Mouse (Mus musculus) hindbrain, embryonic 13.5 days (tissue): Measurements from ENCODE around the gene Zfp644. TPM values are rescaled to one million over a fixed set of nuclear protein-coding genes. Genes with fewer than 3 reads are reported as not detected.

Source experiments
- ATAC-seq: fragments of 200-750 bp; cut with Nextera tagmentation; 2 replicates; pipeline ENCODE4 v1.8.0; 2017; ENCODE audit warnings: moderate TSS enrichment; ENCODE audit not compliant: low FRiP score
- H3K27ac ChIP-seq: fragments of 300-500 bp; sonication (generic); 2 replicates; pipeline ENCODE4 v1.5.1; 2015; ENCODE audit warnings: inconsistent platforms, mild to moderate bottlenecking, moderate library complexity
- H3K27me3 ChIP-seq: fragments of 300-500 bp; sonication (generic); 2 replicates; pipeline ENCODE4 v1.6.1; 2015; ENCODE audit warnings: mild to moderate bottlenecking, inconsistent platforms
- H3K36me3 ChIP-seq: fragments of 300-500 bp; sonication (generic); 2 replicates; pipeline ENCODE4 v1.6.1; 2015; ENCODE audit warnings: mild to moderate bottlenecking, inconsistent platforms
- H3K4me1 ChIP-seq: fragments of 300-500 bp; sonication (generic); replicated peaks from 2 replicates; pipeline ENCODE4 v1.6.1; 2015; ENCODE audit warnings: inconsistent platforms
- H3K4me2 ChIP-seq: fragments of 300-500 bp; sonication (generic); 2 replicates; pipeline ENCODE4 v1.6.1; 2015; ENCODE audit warnings: inconsistent platforms, mild to moderate bottlenecking, moderate library complexity
- H3K4me3 ChIP-seq: fragments of 300-500 bp; sonication (generic); 2 replicates; pipeline ENCODE4 v1.5.1; 2015; ENCODE audit warnings: mild to moderate bottlenecking, inconsistent platforms
- H3K9ac ChIP-seq: fragments of 300-500 bp; sonication (generic); 2 replicates; pipeline ENCODE4 v1.6.1; 2015; ENCODE audit warnings: mild to moderate bottlenecking, inconsistent platforms
- H3K9me3 ChIP-seq: fragments of 300-500 bp; sonication (generic); 2 replicates; pipeline ENCODE4 v1.6.1; 2016; ENCODE audit warnings: inconsistent platforms
- WGBS: fragments of 180-500 bp; shearing (Covaris S2); methylation state at CpG from one replicate; pipeline ENCODE4 v1.1.7; 2015; 5-methylcytosine and 5-hydroxymethylcytosine counted together
- polyA plus RNA-seq: library from polyadenylated mRNA; unstranded; fragments of >200 nt; fragmentation: Nextera tagmentation; extraction: Ambion mirVana; gene quantifications from 2 replicates; pipeline ENCODE4 v1.2.1, GENCODE M21; 2015

Zfp644 gene
- polyA plus RNA-seq = 75.5 and 82.1 TPM in 2 replicates

- 2% methylated on average over 71 of the region's 71 CpGs for WGBS
- Histone ChIP-seq H3K36me3 (no peaks in the 10 kb centered on the region), H3K27ac (peak within 1 kb of the TSS; percentile 99), H3K27me3 (no peaks in the 10 kb centered on the region), H3K9me3 (no peaks in the 10 kb centered on the region), H3K4me2 (peak within 1 kb of the TSS; percentile 82), H3K4me1 (peaks cover 37% of the 10 kb centered on the region), H3K9ac (peak within 1 kb of the TSS; percentile 93), H3K4me3 (peak within 1 kb of the TSS; percentile 84)
- peak; percentile 98 for ATAC-seq
Measured at GRCm38 (mm10) chr5:106696396-106697337, at the start of gene Zfp644. Zfp644 (minus strand) TSS chr5:106697287.

GRCm38 (mm10) chr5:106739716-106740115 lies 42.6 kb upstream of the Zfp644 start:
- no peaks in the 10 kb centered on the region for H3K4me1 ChIP-seq
- no peak for ATAC-seq
- no peak overlapping the region for H3K4me2 ChIP-seq
- H3K9me3 ChIP-seq = no peaks in the 10 kb centered on the region
- no peaks in the 10 kb centered on the region for H3K36me3 ChIP-seq
- H3K9ac ChIP-seq = no peak overlapping the region
- H3K4me3 ChIP-seq = no peak overlapping the region
- H3K27ac ChIP-seq = no peak overlapping the region
- H3K27me3 ChIP-seq = no peaks in the 10 kb centered on the region
- WGBS = 20% methylated on average over 6 of the region's 6 CpGs

- no peak for ATAC-seq
- Histone ChIP-seq H3K9ac (no peak overlapping the region), H3K9me3 (no peaks in the 10 kb centered on the region), H3K27ac (no peak overlapping the region), H3K4me1 (no peaks in the 10 kb centered on the region), H3K4me2 (no peak overlapping the region), H3K36me3 (no peaks in the 10 kb centered on the region), H3K27me3 (no peaks in the 10 kb centered on the region), H3K4me3 (no peak overlapping the region)
- 92% methylated on average over 3 of the region's 3 CpGs for WGBS
Measured at GRCm38 (mm10) chr5:106723487-106723886, 26.4 kb upstream of the Zfp644 start.

- Histone ChIP-seq H3K4me3 (no peak overlapping the region), H3K4me2 (no peak overlapping the region), H3K9me3 (no peaks in the 10 kb centered on the region), H3K36me3 (no peaks in the 10 kb centered on the region), H3K27ac (no peak overlapping the region), H3K27me3 (no peaks in the 10 kb centered on the region), H3K4me1 (no peaks in the 10 kb centered on the region), H3K9ac (no peak overlapping the region)
- WGBS = 82% methylated on average over 5 of the region's 5 CpGs
- ATAC-seq = no peak
Measured at GRCm38 (mm10) chr5:106722771-106723170, 25.7 kb upstream of the Zfp644 start.

GRCm38 (mm10) chr5:106711870-106712277 lies 14.8 kb upstream of the Zfp644 start:
- Histone ChIP-seq H3K4me2 (no peak overlapping the region), H3K36me3 (no peaks in the 10 kb centered on the region), H3K4me3 (no peak overlapping the region), H3K9me3 (no peaks in the 10 kb centered on the region), H3K27ac (no peak overlapping the region), H3K4me1 (peaks cover 8% of the 10 kb centered on the region), H3K9ac (no peak overlapping the region), H3K27me3 (no peaks in the 10 kb centered on the region)
- 22% methylated on average over 3 of the region's 3 CpGs for WGBS
- no peak for ATAC-seq

GRCm38 (mm10) chr5:106711220-106711726 lies 14.2 kb upstream of the Zfp644 start:
- Histone ChIP-seq H3K4me3 (no peak overlapping the region), H3K27ac (no peak overlapping the region), H3K27me3 (no peaks in the 10 kb centered on the region), H3K4me2 (no peak overlapping the region), H3K9ac (no peak overlapping the region), H3K9me3 (no peaks in the 10 kb centered on the region), H3K36me3 (no peaks in the 10 kb centered on the region), H3K4me1 (peaks cover 8% of the 10 kb centered on the region)
- 83% methylated on average over 5 of the region's 5 CpGs for WGBS
- ATAC-seq = no peak

- Histone ChIP-seq H3K9me3 (no peaks in the 10 kb centered on the region), H3K27ac (no peak overlapping the region), H3K9ac (no peak overlapping the region), H3K4me3 (no peak overlapping the region), H3K27me3 (no peaks in the 10 kb centered on the region), H3K4me1 (peaks cover 8% of the 10 kb centered on the region), H3K36me3 (no peaks in the 10 kb centered on the region), H3K4me2 (no peak overlapping the region)
- ATAC-seq = no peak
- 73% methylated on average over 12 of the region's 12 CpGs for WGBS
Measured at GRCm38 (mm10) chr5:106710611-106711010, 13.5 kb upstream of the Zfp644 start.

GRCm38 (mm10) chr5:106710085-106710409 lies 13.0 kb upstream of the Zfp644 start:
- Histone ChIP-seq H3K9ac (no peak overlapping the region), H3K4me3 (no peak overlapping the region), H3K27ac (no peak overlapping the region), H3K9me3 (no peaks in the 10 kb centered on the region), H3K27me3 (no peaks in the 10 kb centered on the region), H3K4me2 (no peak overlapping the region), H3K4me1 (peaks cover 8% of the 10 kb centered on the region), H3K36me3 (no peaks in the 10 kb centered on the region)
- 75% methylated on average over 2 of the region's 2 CpGs for WGBS
- no peak for ATAC-seq

- Histone ChIP-seq H3K4me1 (peaks cover 8% of the 10 kb centered on the region), H3K9ac (no peak overlapping the region), H3K9me3 (no peaks in the 10 kb centered on the region), H3K27me3 (no peaks in the 10 kb centered on the region), H3K4me3 (no peak overlapping the region), H3K36me3 (no peaks in the 10 kb centered on the region), H3K27ac (no peak overlapping the region), H3K4me2 (no peak overlapping the region)
- 45% methylated on average over 11 of the region's 11 CpGs for WGBS
- ATAC-seq = no peak
Measured at GRCm38 (mm10) chr5:106709388-106710084, 12.4 kb upstream of the Zfp644 start.

GRCm38 (mm10) chr5:106706363-106706762 lies 9.3 kb upstream of the Zfp644 start:
- Histone ChIP-seq H3K4me1 (no peaks in the 10 kb centered on the region), H3K27me3 (no peaks in the 10 kb centered on the region), H3K4me2 (no peak overlapping the region), H3K27ac (no peak overlapping the region), H3K36me3 (no peaks in the 10 kb centered on the region), H3K9me3 (0 out of 2 replicates have a peak, but pooled peaks cover 5% of the 10 kb centered on the region), H3K4me3 (no peak overlapping the region), H3K9ac (no peak overlapping the region)
- no peak for ATAC-seq
- WGBS = 90% methylated on average over 3 of the region's 3 CpGs

- H3K4me1 ChIP-seq = no peaks in the 10 kb centered on the region
- no peak for ATAC-seq
- H3K36me3 ChIP-seq = no peaks in the 10 kb centered on the region
- no peaks in the 10 kb centered on the region for H3K27me3 ChIP-seq
- H3K4me3 ChIP-seq = no peak overlapping the region
- H3K9ac ChIP-seq = no peak overlapping the region
- 84% methylated on average over 5 of the region's 5 CpGs for WGBS
- no peak overlapping the region for H3K27ac ChIP-seq
- 0 out of 2 replicates have a peak, but pooled peaks cover 5% of the 10 kb centered on the region for H3K9me3 ChIP-seq
- H3K4me2 ChIP-seq = no peak overlapping the region
Measured at GRCm38 (mm10) chr5:106705162-106705561, 8.1 kb upstream of the Zfp644 start.

GRCm38 (mm10) chr5:106695681-106696395 lies 1.2 kb downstream of the Zfp644 start:
- Histone ChIP-seq H3K9me3 (no peaks in the 10 kb centered on the region), H3K36me3 (no peaks in the 10 kb centered on the region), H3K9ac (peak overlapping the region; percentile 93), H3K4me1 (peaks cover 37% of the 10 kb centered on the region), H3K27me3 (no peaks in the 10 kb centered on the region), H3K4me2 (peak overlapping the region; percentile 82), H3K4me3 (peak overlapping the region; percentile 84), H3K27ac (peak overlapping the region; percentile 99)
- ATAC-seq = peak; percentile 93
- WGBS = 1% methylated on average over 56 of the region's 63 CpGs
